Mouse (Mus musculus) kidney, postnatal 14 days (tissue): Measurements from ENCODE around the gene Lef1.

Experiments
- DNase-seq: peaks from one replicate; pipeline ENCODE4 v3.0.0; 2022; ENCODE audit warnings: mixed read lengths

Gene Lef1

GRCm38 (mm10) chr3:131254991-131255390, 144.7 kb downstream of the Lef1 start:
- DNase-seq: no peak

DNA sequence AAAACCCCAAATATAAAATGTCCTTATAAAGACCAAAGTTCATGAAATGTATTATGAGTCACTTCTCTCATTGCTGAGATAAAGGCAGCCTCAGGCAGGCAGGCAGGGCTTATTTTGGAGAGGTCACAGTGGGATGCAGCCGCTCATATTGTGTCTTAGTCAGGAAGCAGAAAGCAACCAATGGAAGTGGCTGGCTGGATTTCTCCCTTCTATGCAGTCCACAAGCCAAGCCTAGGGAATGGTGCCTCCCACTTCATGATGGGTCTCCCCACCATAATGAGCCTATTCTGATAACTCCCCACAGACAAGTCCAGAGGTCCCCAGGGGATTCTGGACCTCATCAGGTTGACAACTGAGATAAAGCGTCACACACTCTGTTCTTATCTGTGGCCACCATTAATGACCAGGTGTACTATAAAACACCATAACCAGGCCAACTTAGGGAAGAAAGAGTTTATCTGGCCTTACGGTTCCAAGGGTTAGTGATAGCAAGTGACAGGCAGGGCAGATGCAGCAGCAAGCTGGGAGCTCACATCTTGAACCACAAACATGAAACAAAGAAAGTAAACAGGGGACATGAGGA, 145.2 kb downstream of the Lef1 start:
- DNase-seq: no peak

DNA sequence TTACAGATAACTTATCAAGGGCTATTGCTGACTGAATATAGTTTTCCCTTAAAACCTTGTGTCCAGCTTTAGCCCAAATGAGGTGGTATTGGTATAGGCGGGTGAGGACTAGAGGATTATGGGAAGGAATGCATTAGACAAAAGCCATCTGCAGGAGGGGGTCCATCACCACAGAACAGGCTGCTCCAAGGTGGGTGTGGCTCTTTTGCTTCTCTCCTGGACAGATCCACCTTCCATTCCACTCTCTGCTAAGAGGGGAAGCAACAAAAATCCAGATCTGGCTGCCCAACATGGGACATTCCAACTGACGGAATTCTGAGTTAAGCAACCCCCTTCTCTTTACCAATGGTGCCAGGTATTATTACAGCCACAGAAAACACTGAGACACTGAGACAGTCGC, 148.7 kb downstream of the Lef1 start:
- DNase-seq: no peak

GRCm38 (mm10) chr3:131259392-131259965, 149.2 kb downstream of the Lef1 start:
- no peak for DNase-seq

DNA sequence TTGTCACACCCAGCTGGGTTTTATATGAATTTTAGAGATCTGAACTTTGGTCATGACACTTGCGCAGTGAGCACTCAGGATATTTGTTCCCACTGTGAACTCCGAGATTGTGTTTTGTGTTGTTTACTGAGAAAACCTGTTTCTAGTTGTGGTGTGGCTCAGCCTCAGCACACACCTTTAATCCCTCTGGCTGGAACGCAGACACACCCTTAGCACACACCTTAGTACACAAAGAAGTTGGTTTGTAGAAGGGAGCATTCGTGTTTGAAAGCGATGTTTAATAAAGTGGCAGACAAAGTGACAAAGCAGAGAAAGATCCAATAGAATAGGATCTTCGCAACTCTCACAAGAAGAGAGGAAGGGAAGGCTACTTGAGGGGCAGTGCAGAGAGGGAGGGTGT, 150.1 kb downstream of the Lef1 start:
- DNase-seq: no peak

- DNase-seq: peak; percentile 79
Measured at GRCm38 (mm10) chr3:131263766-131264486, 153.7 kb downstream of the Lef1 start.

GRCm38 (mm10) chr3:131265516-131265915, 155.2 kb downstream of the Lef1 start:
- no peak for DNase-seq

GRCm38 (mm10) chr3:131266366-131267050, 156.2 kb downstream of the Lef1 start:
- DNase-seq: no peak

- no peak for DNase-seq
Measured at GRCm38 (mm10) chr3:131270381-131270780, 160.1 kb downstream of the Lef1 start.

DNA sequence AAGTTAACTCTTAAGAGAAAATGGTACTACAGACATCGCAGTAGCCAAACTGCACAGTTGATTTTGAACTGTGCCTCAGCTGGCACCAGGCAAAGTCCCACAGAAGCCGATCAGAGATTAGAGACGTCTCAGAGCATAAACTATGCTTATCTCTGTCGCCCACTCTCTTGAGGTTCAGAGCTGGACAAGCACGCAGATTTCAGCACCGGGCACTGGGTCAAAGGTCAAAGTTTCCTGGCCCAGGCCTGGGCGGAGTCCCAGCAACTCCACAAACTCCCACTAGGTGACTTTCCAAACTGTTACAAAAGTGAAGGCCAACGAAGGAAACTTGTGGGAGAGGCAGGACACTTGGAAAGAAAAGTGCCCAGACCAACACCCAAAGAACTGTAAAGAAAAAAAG, 160.9 kb downstream of the Lef1 start:
- DNase-seq: peak; percentile 86

GRCm38 (mm10) chr3:131271559-131272373, 161.5 kb downstream of the Lef1 start, which contains the start of gene Hadh:
TSS of gene Hadh (minus strand) at chr3:131272101.
- DNase-seq: peak; percentile 94

- DNase-seq: peak; percentile 41
Measured at GRCm38 (mm10) chr3:131272374-131273100, 162.3 kb downstream of the Lef1 start.
